37 mouse cellular contexts compared by ENCODE assay signal in genomic region chr14:51131086-51131815, GRCm38 (mm10). TPM values are rescaled to one million over a fixed set of nuclear protein-coding genes. Genes with fewer than 3 reads are reported as not detected.
DNase-seq lines count a peak whose midpoint lies in the region; ATAC-seq and TF ChIP-seq lines count a peak whose summit lies in the region.
"Had no signal": no experiment of that assay in that cellular context is flagged by ENCODE, and none has a peak within 500 bp of the region (broad histone marks: within the 10 kb centered on the region; RNA-seq: fewer than 3 reads in every experiment).

No protein-coding gene starts in this region.

- ATAC-seq in liver, embryonic 11.5 days (replicated peaks; ENCODE audit: low FRiP score) = no peak
- no peak for ATAC-seq in liver, embryonic 16.5 days (ENCODE audit: low read depth)
- ATAC-seq: forebrain, embryonic 15.5 days; intestine, postnatal 0 days; lung, postnatal 0 days; midbrain, embryonic 13.5 days had no signal

- WGBS in heart, embryonic 10.5 days = 72% methylated on average over 7 of the region's 7 CpGs
- WGBS in liver, embryonic 11.5 days = 53% methylated on average over 7 of the region's 7 CpGs
- 48% methylated on average over 7 of the region's 7 CpGs for WGBS in liver, embryonic 16.5 days (ENCODE audit: insufficient replicate concordance)

- peak; percentile 11 to 23; a peak in 2 of 4 replicates for TF ChIP-seq EP300 in MEL (IDR thresholded peaks at IDR 0.05; ENCODE audit: low read depth in 1 of 2, low read length in 2 of 2)

- H3K27ac ChIP-seq in heart, embryonic 10.5 days = peak overlapping the region; percentile 67; the same call in 1 of the 2 replicates
- peak overlapping the region; percentile 97 for H3K27ac ChIP-seq in MEL (ENCODE audit: control insufficient read depth, low read depth, low read length)
- peak overlapping the region; percentile 97 for H3K27ac ChIP-seq in liver, embryonic 11.5 days (ENCODE audit: low read depth, low read length)
- peak overlapping the region; percentile 95 for H3K27ac ChIP-seq in liver, embryonic 16.5 days (ENCODE audit: low read length)
- H3K27ac ChIP-seq: embryonic facial prominence, embryonic 10.5 days; embryonic facial prominence, embryonic 15.5 days; forebrain, embryonic 10.5 days; forebrain, embryonic 15.5 days; gastrocnemius, adult 2 months; heart, embryonic 15.5 days; hindbrain, embryonic 13.5 days; macrophage; midbrain, embryonic 13.5 days; neural tube, embryonic 13.5 days had no signal

- H3K79me2 ChIP-seq in MEL (ENCODE audit: control insufficient read depth, insufficient read depth, low read length, poor library complexity) = peaks cover 7% of the 10 kb centered on the region

- DNase-seq in heart, embryonic 10.5 days (ENCODE audit: low spot score) = no peak
- no peak for DNase-seq in heart, postnatal 25 days (ENCODE audit: low spot score)
- peak; percentile 65 for DNase-seq in MEL (ENCODE audit: low read depth, low spot score)
- DNase-seq in liver, embryonic 11.5 days (ENCODE audit: low spot score) = no peak
- DNase-seq in ovary, adult 18-20 months (ENCODE audit: low spot score) = no peak
- DNase-seq in lung, postnatal 14 days = no peak
- DNase-seq: adrenal gland, postnatal 25 days; cerebellum, adult 8-10 months; cerebellum, postnatal 25 days; gastrocnemius, adult 2 months; gastrocnemius, postnatal 36 days; heart, postnatal 4 days; kidney, adult 9 months; kidney, postnatal 14 days; layer of hippocampus, adult 9-11 months; thymus, adult 2 months; thymus, postnatal 4 days had no signal

- no peak overlapping the region for H3K4me3 ChIP-seq in heart, embryonic 10.5 days
- peak overlapping the region; percentile 4 to 20 for H3K4me3 ChIP-seq in MEL (ENCODE audit: control insufficient read depth in 1 of 2, insufficient read depth in 1 of 2, low read depth in 2 of 2, low read length in 2 of 2)
- no peak overlapping the region for H3K4me3 ChIP-seq in liver, embryonic 11.5 days (ENCODE audit: low read depth, low read length)
- H3K4me3 ChIP-seq in liver, embryonic 16.5 days (ENCODE audit: low read depth, low read length) = no peak overlapping the region
- H3K4me3 ChIP-seq: embryonic facial prominence, embryonic 10.5 days; embryonic facial prominence, embryonic 15.5 days; forebrain, embryonic 10.5 days; forebrain, embryonic 15.5 days; gastrocnemius, adult 2 months; heart, embryonic 15.5 days; hindbrain, embryonic 13.5 days; midbrain, embryonic 13.5 days; neural tube, embryonic 13.5 days had no signal

- intact Hi-C loops in heart, postnatal 25 days (cut with DNase I) = no loop called here

- peaks cover 20% of the 10 kb centered on the region for H3K4me1 ChIP-seq in heart, embryonic 10.5 days
- peaks cover 11 to 36% of the 10 kb centered on the region in 2 experiments for H3K4me1 ChIP-seq in MEL (ENCODE audit: control insufficient read depth in 1 of 2, insufficient read depth in 2 of 2, low read length in 2 of 2)
- peaks cover 51% of the 10 kb centered on the region for H3K4me1 ChIP-seq in liver, embryonic 11.5 days (replicated peaks; ENCODE audit: control insufficient read depth, insufficient read depth, low read length)
- H3K4me1 ChIP-seq in liver, embryonic 16.5 days (ENCODE audit: control insufficient read depth, low read depth, low read length) = peaks cover 59% of the 10 kb centered on the region
- H3K4me1 ChIP-seq: embryonic facial prominence, embryonic 15.5 days; forebrain, embryonic 10.5 days; forebrain, embryonic 15.5 days; hindbrain, embryonic 13.5 days; midbrain, embryonic 13.5 days; neural tube, embryonic 13.5 days had no signal

- H3K27me3 ChIP-seq in heart, embryonic 10.5 days (ENCODE audit: insufficient read depth, poor library complexity, severe bottlenecking) = no peaks in the 10 kb centered on the region
- H3K27me3 ChIP-seq in MEL (ENCODE audit: control insufficient read depth in 1 of 2, insufficient read depth in 2 of 2, low read length in 2 of 2) = no peaks in the 10 kb centered on the region
- no peaks in the 10 kb centered on the region for H3K27me3 ChIP-seq in liver, embryonic 11.5 days (replicated peaks; ENCODE audit: control insufficient read depth, insufficient read depth, low read length)
- no peaks in the 10 kb centered on the region for H3K27me3 ChIP-seq in liver, embryonic 16.5 days (ENCODE audit: control insufficient read depth, insufficient read depth, low read depth, low read length)
- H3K27me3 ChIP-seq: embryonic facial prominence, embryonic 15.5 days; forebrain, embryonic 15.5 days; heart, embryonic 15.5 days; hindbrain, embryonic 13.5 days; midbrain, embryonic 13.5 days; neural tube, embryonic 13.5 days had no signal

- no peaks in the 10 kb centered on the region for H3K9me3 ChIP-seq in heart, embryonic 10.5 days
- H3K9me3 ChIP-seq in MEL (replicated peaks; ENCODE audit: insufficient read depth, low read length) = no peaks in the 10 kb centered on the region
- no peaks in the 10 kb centered on the region for H3K9me3 ChIP-seq in liver, embryonic 11.5 days (ENCODE audit: control insufficient read depth, low read length)
- no peaks in the 10 kb centered on the region for H3K9me3 ChIP-seq in liver, embryonic 16.5 days (replicated peaks; ENCODE audit: control insufficient read depth, low read length)
- H3K9me3 ChIP-seq: embryonic facial prominence, embryonic 10.5 days; embryonic facial prominence, embryonic 15.5 days; forebrain, embryonic 10.5 days; forebrain, embryonic 15.5 days; heart, embryonic 15.5 days; hindbrain, embryonic 13.5 days; midbrain, embryonic 13.5 days; neural tube, embryonic 13.5 days had no signal

- no peaks in the 10 kb centered on the region for H3K36me3 ChIP-seq in heart, embryonic 10.5 days
- peaks cover 0 to 37% of the 10 kb centered on the region in 2 experiments; a peak in 2 of 4 replicates for H3K36me3 ChIP-seq in MEL (ENCODE audit: control insufficient read depth in 1 of 2, insufficient read depth in 2 of 2, low read length in 2 of 2)
- no peaks in the 10 kb centered on the region for H3K36me3 ChIP-seq in liver, embryonic 11.5 days (ENCODE audit: control insufficient read depth, insufficient read depth, low read length)
- no peaks in the 10 kb centered on the region for H3K36me3 ChIP-seq in liver, embryonic 16.5 days (ENCODE audit: control insufficient read depth, insufficient read depth)
- H3K36me3 ChIP-seq: embryonic facial prominence, embryonic 10.5 days; embryonic facial prominence, embryonic 15.5 days; forebrain, embryonic 10.5 days; forebrain, embryonic 15.5 days; heart, embryonic 15.5 days; hindbrain, embryonic 13.5 days; midbrain, embryonic 13.5 days; neural tube, embryonic 13.5 days had no signal

- peak overlapping the region; percentile 62 for H3K9ac ChIP-seq in MEL (ENCODE audit: control insufficient read depth, low read depth, low read length, poor library complexity, severe bottlenecking)
- peak overlapping the region; percentile 51 for H3K9ac ChIP-seq in liver, embryonic 11.5 days (ENCODE audit: low read depth, low read length)
- peak overlapping the region; percentile 6; the same call in 1 of the 2 replicates for H3K9ac ChIP-seq in liver, embryonic 16.5 days (ENCODE audit: low read depth, low read length)
- H3K9ac ChIP-seq: embryonic facial prominence, embryonic 15.5 days; forebrain, embryonic 15.5 days; heart, embryonic 15.5 days; hindbrain, embryonic 13.5 days; midbrain, embryonic 13.5 days; neural tube, embryonic 13.5 days had no signal

- TF ChIP-seq CTCF in MEL (IDR thresholded peaks at IDR 0.05 in 2 of 3, conservative IDR thresholded peaks at IDR 0.05 in 1 of 3; ENCODE audit: control insufficient read depth in 1 of 3, insufficient read depth in 1 of 3, low read depth in 2 of 3, low read length in 3 of 3, poor library complexity in 1 of 3, severe bottlenecking in 1 of 3) = no peak

- H3K4me2 ChIP-seq in liver, embryonic 11.5 days = peak overlapping the region; percentile 62
- H3K4me2 ChIP-seq in liver, embryonic 16.5 days (ENCODE audit: low read depth, low read length) = 0 out of 2 replicates have a peak overlapping the region, but pooled peaks have one; percentile 71
- H3K4me2 ChIP-seq: embryonic facial prominence, embryonic 15.5 days; forebrain, embryonic 15.5 days; heart, embryonic 15.5 days; hindbrain, embryonic 13.5 days; midbrain, embryonic 13.5 days; neural tube, embryonic 13.5 days had no signal

- no peak; a peak in 1 of 4 replicates for TF ChIP-seq POLR2A in MEL (IDR thresholded peaks at IDR 0.05; ENCODE audit: control insufficient read depth in 1 of 2, insufficient read depth in 1 of 2, low read depth in 1 of 2, low read length in 2 of 2, poor library complexity in 1 of 2)

- TF ChIP-seq RAD21 in MEL (IDR thresholded peaks at IDR 0.05; ENCODE audit: low read depth, low read length) = no peak

RNA-seq across cellular contexts. Expression of gene Rnase6, which starts 7.5 kb away (rescaled TPM):
- 0.14 and 0.87 TPM in 2 replicates for polyA plus RNA-seq in heart, embryonic 10.5 days (2016; fragmentation: Nextera tagmentation; extraction: Ambion mirVana)
- under 1 TPM in 1 of 2 experiments, not detected in 1; 0.73 TPM for total RNA-seq in heart, postnatal 25 days (2021)
- 65.0 and 73.4 TPM in 2 replicates for total RNA-seq in MEL (2012; rRNA removed)
- 10 to 100 TPM in 1 of 2 experiments, not detected in 1; 49.2 TPM for polyA plus RNA-seq in MEL (2012; ENCODE audit: insufficient read depth in 1 of 2, insufficient read length in 2 of 2, low read depth in 1 of 2, low replicate concordance in 2 of 2, missing spikeins in 1 of 2)
- polyA plus RNA-seq in liver, embryonic 11.5 days (2014; fragmentation: Nextera tagmentation; extraction: Ambion mirVana) = 3.2 and 4.2 TPM in 2 replicates
- polyA plus RNA-seq in liver, embryonic 16.5 days (2015; fragmentation: Nextera tagmentation; extraction: Ambion mirVana) = 2.7 and 3.2 TPM in 2 replicates
- total RNA-seq: left cerebral cortex, postnatal 10 days had no signal
- polyA plus RNA-seq: embryonic facial prominence, embryonic 10.5 days had no signal

RNA-seq across cellular contexts. Expression of gene Rnase1, which starts 15.3 kb away (rescaled TPM):
- polyA plus RNA-seq in heart, embryonic 10.5 days (2016; fragmentation: Nextera tagmentation; extraction: Ambion mirVana) = not detected in 2 replicates
- under 1 TPM; 0.52 to 0.53 TPM for total RNA-seq in heart, postnatal 25 days (2021)
- total RNA-seq in MEL (2012; rRNA removed) = not detected in 2 replicates
- under 1 TPM in 1 of 2 experiments, not detected in 1; 0.07 TPM for polyA plus RNA-seq in MEL (2012; ENCODE audit: insufficient read depth in 1 of 2, insufficient read length in 2 of 2, low read depth in 1 of 2, low replicate concordance in 2 of 2, missing spikeins in 1 of 2)
- not detected in 2 replicates for polyA plus RNA-seq in liver, embryonic 11.5 days (2014; fragmentation: Nextera tagmentation; extraction: Ambion mirVana)
- polyA plus RNA-seq in liver, embryonic 16.5 days (2015; fragmentation: Nextera tagmentation; extraction: Ambion mirVana) = 0.27 and 2.1 TPM in 2 replicates
- total RNA-seq: adrenal gland, adult 18-20 months; adrenal gland, postnatal 25 days; gastrocnemius, adult 2 months; gastrocnemius, postnatal 36 days; left cerebral cortex, postnatal 10 days; megakaryocyte-erythroid progenitor cell, adult 5-6 weeks had no signal
- polyA plus RNA-seq: embryonic facial prominence, embryonic 10.5 days; forebrain, embryonic 10.5 days; hindbrain, embryonic 13.5 days; macrophage; midbrain, embryonic 13.5 days had no signal

RNA-seq across cellular contexts. Expression of gene Eddm3b, which starts 17.0 kb away (rescaled TPM):
- 0.13 TPM in 1 of 2 replicates, not detected in the other for polyA plus RNA-seq in heart, embryonic 10.5 days (2016; fragmentation: Nextera tagmentation; extraction: Ambion mirVana)
- total RNA-seq in heart, postnatal 25 days (2021) = not detected
- total RNA-seq in MEL (2012; rRNA removed) = not detected in 2 replicates
- not detected for polyA plus RNA-seq in MEL (2012; ENCODE audit: insufficient read depth in 1 of 2, insufficient read length in 2 of 2, low read depth in 1 of 2, low replicate concordance in 2 of 2, missing spikeins in 1 of 2)
- not detected in 2 replicates for polyA plus RNA-seq in liver, embryonic 11.5 days (2014; fragmentation: Nextera tagmentation; extraction: Ambion mirVana)
- not detected in 2 replicates for polyA plus RNA-seq in liver, embryonic 16.5 days (2015; fragmentation: Nextera tagmentation; extraction: Ambion mirVana)
- total RNA-seq: adrenal gland, adult 18-20 months; adrenal gland, postnatal 25 days; gastrocnemius, adult 2 months; gastrocnemius, postnatal 36 days; heart, adult 8-10 months; heart, postnatal 4 days; left cerebral cortex, postnatal 10 days; liver, adult 2 months; megakaryocyte-erythroid progenitor cell, adult 5-6 weeks had no signal
- polyA plus RNA-seq: brain, embryonic 14.5 days; embryonic facial prominence, embryonic 15.5 days; forebrain, embryonic 10.5 days; forebrain, embryonic 15.5 days; frontal cortex, adult 2 months; heart, embryonic 15.5 days; hindbrain, embryonic 13.5 days; limb, embryonic 11.5 days; liver, adult 2 months; macrophage; midbrain, embryonic 13.5 days; neural tube, embryonic 13.5 days; thymus, adult 2 months had no signal

RNA-seq across cellular contexts. Expression of gene Rnase2b, which starts 30.8 kb away (rescaled TPM):
- polyA plus RNA-seq in heart, embryonic 10.5 days (2016; fragmentation: Nextera tagmentation; extraction: Ambion mirVana) = not detected in 2 replicates
- total RNA-seq in heart, postnatal 25 days (2021) = not detected
- not detected in 2 replicates for total RNA-seq in MEL (2012; rRNA removed)
- polyA plus RNA-seq in MEL (2012; ENCODE audit: insufficient read depth in 1 of 2, insufficient read length in 2 of 2, low read depth in 1 of 2, low replicate concordance in 2 of 2, missing spikeins in 1 of 2) = not detected
- polyA plus RNA-seq in liver, embryonic 11.5 days (2014; fragmentation: Nextera tagmentation; extraction: Ambion mirVana) = not detected in 2 replicates
- polyA plus RNA-seq in liver, embryonic 16.5 days (2015; fragmentation: Nextera tagmentation; extraction: Ambion mirVana) = not detected in 2 replicates
- total RNA-seq: adrenal gland, adult 18-20 months; adrenal gland, postnatal 25 days; gastrocnemius, adult 2 months; gastrocnemius, postnatal 36 days; heart, adult 8-10 months; heart, postnatal 4 days; left cerebral cortex, postnatal 10 days; liver, adult 2 months; megakaryocyte-erythroid progenitor cell, adult 5-6 weeks had no signal
- polyA plus RNA-seq: brain, embryonic 14.5 days; embryonic facial prominence, embryonic 10.5 days; embryonic facial prominence, embryonic 15.5 days; forebrain, embryonic 10.5 days; forebrain, embryonic 15.5 days; frontal cortex, adult 2 months; heart, embryonic 15.5 days; hindbrain, embryonic 13.5 days; intestine, postnatal 0 days; limb, embryonic 11.5 days; liver, adult 2 months; macrophage; midbrain, embryonic 13.5 days; neural tube, embryonic 13.5 days; thymus, adult 2 months had no signal

RNA-seq across cellular contexts. Expression of gene Ang, which starts 40.3 kb away (rescaled TPM):
- polyA plus RNA-seq in heart, embryonic 10.5 days (2016; fragmentation: Nextera tagmentation; extraction: Ambion mirVana) = 1.8 and 3.0 TPM in 2 replicates
- 1 to 10 TPM; 6.2 to 7.7 TPM for total RNA-seq in heart, postnatal 25 days (2021)
- total RNA-seq in MEL (2012; rRNA removed) = not detected in 2 replicates
- not detected for polyA plus RNA-seq in MEL (2012; ENCODE audit: insufficient read depth in 1 of 2, insufficient read length in 2 of 2, low read depth in 1 of 2, low replicate concordance in 2 of 2, missing spikeins in 1 of 2)
- polyA plus RNA-seq in liver, embryonic 11.5 days (2014; fragmentation: Nextera tagmentation; extraction: Ambion mirVana) = 3.6 and 4.0 TPM in 2 replicates
- 6.7 and 8.4 TPM in 2 replicates for polyA plus RNA-seq in liver, embryonic 16.5 days (2015; fragmentation: Nextera tagmentation; extraction: Ambion mirVana)
- total RNA-seq: megakaryocyte-erythroid progenitor cell, adult 5-6 weeks had no signal

Comparison
In these comparisons a context has a peak if more than half of its experiments do, and no peak if none do; other contexts are left out.
1. H3K4me3 ChIP-seq: peak in MEL (2 of 2); none in heart, embryonic 10.5 days (single experiment), liver, embryonic 11.5 days (single experiment) and liver, embryonic 16.5 days (single experiment).
2. H3K9ac ChIP-seq: peak in every context shown above with its lines; median percentile 62 in MEL; 51 in liver, embryonic 11.5 days; 6 in liver, embryonic 16.5 days.
3. Peak in every context shown above with its lines, with median percentiles within 50 percentile points of each other: H3K27ac ChIP-seq.